In genomic region chr2:166021073-166021610, GRCm38 (mm10) we compare ENCODE assay signal across 8 mouse cellular contexts. TPM values are rescaled to one million over a fixed set of nuclear protein-coding genes. Genes with fewer than 3 reads are reported as not detected.
DNase-seq lines count a peak whose midpoint lies in the region; ATAC-seq and TF ChIP-seq lines count a peak whose summit lies in the region.

No protein-coding gene starts in this region.

- H3K9me3 ChIP-seq in embryonic facial prominence, embryonic 10.5 days, result no peaks in the 10 kb centered on the region
- no peaks in the 10 kb centered on the region for H3K9me3 ChIP-seq in lung, postnatal 0 days (ENCODE audit: low read length)
- no peaks in the 10 kb centered on the region for H3K9me3 ChIP-seq in stomach, postnatal 0 days (ENCODE audit: control insufficient read depth, low read length)

- H3K4me1 ChIP-seq in embryonic facial prominence, embryonic 10.5 days, result peaks cover 36% of the 10 kb centered on the region
- H3K4me1 ChIP-seq in lung, postnatal 0 days (ENCODE audit: insufficient read depth, low read depth, low read length), result peaks cover 4% of the 10 kb centered on the region; the same call in 1 of the 2 replicates
- 0 out of 2 replicates have a peak, but pooled peaks cover 2% of the 10 kb centered on the region for H3K4me1 ChIP-seq in stomach, postnatal 0 days (replicated peaks; ENCODE audit: control insufficient read depth, insufficient read depth)

- H3K27ac ChIP-seq in embryonic facial prominence, embryonic 10.5 days (replicated peaks), result peak overlapping the region; percentile 40
- H3K27ac ChIP-seq in lung, postnatal 0 days (ENCODE audit: low read length), result peak overlapping the region; percentile 43; the same call in 1 of the 2 replicates
- peak overlapping the region; percentile 80 for H3K27ac ChIP-seq in stomach, postnatal 0 days (replicated peaks)

- DNase-seq in heart, adult 11 months, result peak; percentile 97
- no peak for DNase-seq in heart, postnatal 4 days
- DNase-seq in embryonic facial prominence, embryonic 10.5 days (ENCODE audit: low spot score), result no peak
- DNase-seq in heart, postnatal 10 days, result peak; percentile 46 to 54
- peak; percentile 91 for DNase-seq in lung, postnatal 0 days (ENCODE audit: low spot score)
- DNase-seq in stomach, postnatal 0 days (ENCODE audit: low spot score), result peak; percentile 35
- DNase-seq in layer of hippocampus, adult 8-10 months (ENCODE audit: low spot score in 2 of 2), result no peak

- no peak for TF ChIP-seq EP300 in lung, postnatal 0 days (IDR thresholded peaks at IDR 0.05)
- TF ChIP-seq EP300 in stomach, postnatal 0 days (optimal IDR thresholded peaks at IDR 0.05), result no peak

- 40% methylated on average over 4 of the region's 4 CpGs for WGBS in embryonic facial prominence, embryonic 10.5 days
- WGBS in lung, postnatal 0 days, result 14% methylated on average over 4 of the region's 4 CpGs
- WGBS in stomach, postnatal 0 days, result 8% methylated on average over 4 of the region's 4 CpGs

- H3K4me2 ChIP-seq in lung, postnatal 0 days (replicated peaks; ENCODE audit: low read depth, low read length), result no peak overlapping the region
- H3K4me2 ChIP-seq in stomach, postnatal 0 days (replicated peaks; ENCODE audit: low read depth), result no peak overlapping the region

- ATAC-seq in lung, postnatal 0 days, result peak; percentile 93
- peak; percentile 78; the same call in 1 of the 2 replicates for ATAC-seq in stomach, postnatal 0 days (ENCODE audit: low FRiP score, low TSS enrichment)
- no peak for ATAC-seq in activated CD4-positive, CD25-positive, alpha-beta regulatory T cell, adult 4 months

- TF ChIP-seq CTCF in lung, postnatal 0 days (IDR thresholded peaks at IDR 0.05), result no peak
- TF ChIP-seq CTCF in stomach, postnatal 0 days (IDR thresholded peaks at IDR 0.05; ENCODE audit: low read depth), result no peak

- no peak overlapping the region for H3K9ac ChIP-seq in lung, postnatal 0 days (replicated peaks; ENCODE audit: low read depth)
- H3K9ac ChIP-seq in stomach, postnatal 0 days (ENCODE audit: low read length), result no peak overlapping the region

- no peak overlapping the region for H3K4me3 ChIP-seq in embryonic facial prominence, embryonic 10.5 days
- H3K4me3 ChIP-seq in lung, postnatal 0 days (ENCODE audit: low read depth, low read length), result no peak overlapping the region
- H3K4me3 ChIP-seq in stomach, postnatal 0 days (ENCODE audit: low read depth, low read length), result no peak overlapping the region

- H3K36me3 ChIP-seq in embryonic facial prominence, embryonic 10.5 days (replicated peaks), result no peaks in the 10 kb centered on the region
- H3K36me3 ChIP-seq in lung, postnatal 0 days (ENCODE audit: insufficient read depth, low read length), result no peaks in the 10 kb centered on the region
- H3K36me3 ChIP-seq in stomach, postnatal 0 days (ENCODE audit: control insufficient read depth, insufficient read depth, low read length), result no peaks in the 10 kb centered on the region

- H3K27me3 ChIP-seq in embryonic facial prominence, embryonic 10.5 days (replicated peaks; ENCODE audit: low read depth, poor library complexity, severe bottlenecking), result no peaks in the 10 kb centered on the region
- no peaks in the 10 kb centered on the region for H3K27me3 ChIP-seq in lung, postnatal 0 days (replicated peaks; ENCODE audit: insufficient read depth, low read length)
- H3K27me3 ChIP-seq in stomach, postnatal 0 days (ENCODE audit: control insufficient read depth, insufficient read depth, low read length), result no peaks in the 10 kb centered on the region

- intact Hi-C loops in heart, postnatal 10 days (cut with DNase I), result no loop called here

RNA-seq across cellular contexts. Expression of gene Ncoa3, which starts 28.7 kb away (rescaled TPM):
- total RNA-seq in heart, postnatal 4 days (2021), result 10 to 100 TPM; 21.2 to 23.2 TPM
- 16.0 TPM in 2 replicates for polyA plus RNA-seq in embryonic facial prominence, embryonic 10.5 days (2016; fragmentation: Nextera tagmentation; extraction: Ambion mirVana)
- total RNA-seq in heart, postnatal 10 days (2021), result 10 to 100 TPM; 27.6 to 28.4 TPM
- polyA plus RNA-seq in lung, postnatal 0 days (2015; fragmentation: Nextera tagmentation; extraction: Ambion mirVana), result 8.5 and 10.4 TPM in 2 replicates
- 7.5 and 8.3 TPM in 2 replicates for polyA plus RNA-seq in stomach, postnatal 0 days (2015; fragmentation: Nextera tagmentation; extraction: Ambion mirVana)
- polyA plus RNA-seq in activated CD4-positive, CD25-positive, alpha-beta regulatory T cell, adult 4 months (2017; shearing (Covaris generic)), result 10 to 100 TPM; 65.2 to 65.3 TPM
- total RNA-seq in layer of hippocampus, adult 8-10 months (2022), result 10 to 100 TPM; 33.9 to 41.1 (median 36.3) TPM

Comparison
In these comparisons a context has a peak if more than half of its experiments do, and no peak if none do; other contexts are left out.
1. DNase-seq: peak in heart, adult 11 months (single experiment), heart, postnatal 10 days (2 of 2), lung, postnatal 0 days (single experiment) and stomach, postnatal 0 days (single experiment); none in heart, postnatal 4 days (single experiment), embryonic facial prominence, embryonic 10.5 days (single experiment) and layer of hippocampus, adult 8-10 months (0 of 2).
2. Peak in every context shown above with its lines, with median percentiles within 50 percentile points of each other: H3K27ac ChIP-seq.